Mouse (Mus musculus) ES-E14 (cell line): ENCODE measurements at regions not wholly inside any gene's neighbourhood (a gene's known extent, or its start where the extent isn't known, plus 50 kb on each side); places are given as distances from the start of the nearest gene placed in this dataset.

ENCODE experiments used
- DNase-seq: peaks from one replicate; pipeline ENCODE4 v3.0.0-alpha.2; 2013; ENCODE audit warnings: low read depth, low spot score
- H3K27ac ChIP-seq: 2 replicates; pipeline ENCODE4 v1.5.1; 2012; ENCODE audit warnings: low read depth, mild to moderate bottlenecking, low read length, moderate library complexity, mixed read lengths; ENCODE audit not compliant: poor library complexity, insufficient read depth, severe bottlenecking
- H3K36me3 ChIP-seq: 2 replicates; pipeline ENCODE4 v1.6.1; 2012; ENCODE audit warnings: mild to moderate bottlenecking, low read length, moderate library complexity, mixed read lengths; ENCODE audit not compliant: control insufficient read depth, poor library complexity, insufficient read depth, severe bottlenecking
- H3K4me1 ChIP-seq, 2 experiments: fragments of 150-350 bp in 1 of 2; sonication (generic) in 1 of 2; 2 replicates each; pipeline ENCODE4 v1.6.1; 2012; ENCODE audit warnings: low read length in 2 of 2, mild to moderate bottlenecking in 1 of 2, mixed read lengths in 1 of 2; ENCODE audit not compliant: control insufficient read depth in 2 of 2, insufficient read depth in 2 of 2, poor library complexity in 1 of 2
- H3K4me3 ChIP-seq, 2 experiments: fragments of 150-350 bp in 1 of 2; sonication (generic) in 1 of 2; 2 replicates each; pipeline ENCODE4 v1.5.1; 2012; ENCODE audit warnings: low read length in 2 of 2, low read depth in 1 of 2, mild to moderate bottlenecking in 1 of 2, mixed read lengths in 1 of 2; ENCODE audit not compliant: insufficient read depth in 1 of 2, poor library complexity in 1 of 2, severe bottlenecking in 1 of 2
- H3K9ac ChIP-seq: 2 replicates; pipeline ENCODE4 v1.6.1; 2012; ENCODE audit warnings: low read depth, mild to moderate bottlenecking, low read length, mixed read lengths; ENCODE audit not compliant: poor library complexity, insufficient read depth, severe bottlenecking
- H3K9me3 ChIP-seq: fragments of 150-350 bp; sonication (generic); 2 replicates; pipeline ENCODE4 v1.6.1; 2012; ENCODE audit warnings: low read depth, mild to moderate bottlenecking, low read length; ENCODE audit not compliant: control insufficient read depth, insufficient read depth
- CHD2 ChIP-seq: IDR thresholded peaks from 2 replicates; pipeline ENCODE4 v1.6.1; 2014; ENCODE audit warnings: mild to moderate bottlenecking, low read depth, low read length, inconsistent platforms
- HCFC1 ChIP-seq: IDR thresholded peaks from 2 replicates; pipeline ENCODE4 v1.6.1; 2012; ENCODE audit warnings: low read length, inconsistent platforms, borderline replicate concordance; ENCODE audit not compliant: insufficient read depth
- MAFK ChIP-seq: IDR thresholded peaks from 2 replicates; pipeline ENCODE4 v1.6.1; 2014; ENCODE audit warnings: mild to moderate bottlenecking, low read depth, low read length, inconsistent platforms; ENCODE audit not compliant: insufficient read depth
- ZC3H11A ChIP-seq: IDR thresholded peaks from 2 replicates; pipeline ENCODE4 v1.6.1; 2012; ENCODE audit warnings: low read depth, mild to moderate bottlenecking, inconsistent platforms, low read length, borderline replicate concordance
- ZNF384 ChIP-seq: IDR thresholded peaks from 2 replicates; pipeline ENCODE4 v1.6.1; 2012; ENCODE audit warnings: low read depth, low read length, inconsistent platforms
- in situ Hi-C, 2 experiments: fragments of 600-800 bp; cut with MboI; formaldehyde crosslinking; loops; one replicate each; pipeline ENCODE4 v1.15.1; 2025; ENCODE audit warnings: low sequenced_read_pairs in 2 of 2, inconsistent platforms in 1 of 2; ENCODE audit not compliant: unreplicated experiment in 2 of 2

DNA sequence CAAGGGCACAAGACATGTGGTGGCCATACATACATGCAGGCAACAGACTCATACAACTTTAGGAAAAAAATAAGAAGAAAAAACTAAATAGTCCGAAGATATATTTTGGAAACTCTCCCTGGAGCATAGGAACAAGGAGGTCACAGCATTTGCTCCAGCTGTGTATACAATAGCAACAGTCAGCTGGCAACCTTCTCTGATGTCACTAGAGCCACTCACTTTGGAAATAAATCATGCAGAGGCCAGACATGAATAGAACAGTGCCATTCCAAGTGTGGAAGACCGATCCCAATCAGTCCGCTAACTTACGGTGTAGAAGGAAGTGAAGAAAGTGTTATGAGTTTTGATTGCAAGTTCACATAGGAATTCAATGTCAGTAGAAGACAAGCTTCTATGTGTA lies 132.8 kb downstream of the Lca5 start:
- no peaks in the 10 kb centered on the region for H3K9me3 ChIP-seq
- H3K4me1 ChIP-seq, result peaks cover 0 to 2% of the 10 kb centered on the region in 2 experiments; a peak in 2 of 4 replicates
- H3K9ac ChIP-seq, result no peak overlapping the region
- H3K27ac ChIP-seq, result no peak overlapping the region
- H3K4me3 ChIP-seq, result no peak overlapping the region
- in situ Hi-C loops, result no loop called here
- no peaks in the 10 kb centered on the region for H3K36me3 ChIP-seq
- TF ChIP-seq ZC3H11A, result no peak
- no peak for TF ChIP-seq HCFC1
- TF ChIP-seq CHD2, result no peak
- TF ChIP-seq MAFK, result no peak
- TF ChIP-seq ZNF384, result no peak
- DNase-seq, result no peak

DNA sequence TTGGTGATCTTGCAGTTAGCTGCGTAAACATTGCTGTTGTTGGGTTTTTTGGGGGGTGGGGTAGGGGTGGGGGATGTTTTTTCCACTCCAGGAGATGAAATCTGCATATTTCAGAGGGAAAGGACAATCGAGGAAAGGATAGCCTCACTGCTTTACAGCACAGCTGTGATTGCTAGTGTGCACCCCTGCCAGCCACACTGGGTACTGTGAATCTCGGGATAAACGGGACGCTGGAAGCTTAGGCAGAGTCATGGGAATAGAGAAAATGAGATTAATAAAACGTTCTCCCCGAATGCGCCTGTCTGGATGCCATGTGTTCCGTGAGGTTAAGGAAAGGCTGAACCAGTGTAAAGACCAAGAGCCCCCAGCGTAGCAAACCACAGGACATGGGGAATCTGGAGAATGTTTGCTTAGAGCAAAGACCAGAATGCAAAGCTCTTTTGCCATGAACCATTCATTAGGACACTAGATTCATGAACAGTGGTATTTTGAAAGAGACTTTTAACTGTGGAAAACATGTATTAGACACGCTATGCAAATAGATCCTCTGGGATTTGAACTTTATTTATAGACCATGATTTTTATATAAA lies 133.5 kb downstream of the Lca5 start:
- peaks cover 0 to 2% of the 10 kb centered on the region in 2 experiments; a peak in 2 of 4 replicates for H3K4me1 ChIP-seq
- in situ Hi-C loops, result no loop called here
- no peaks in the 10 kb centered on the region for H3K36me3 ChIP-seq
- H3K9ac ChIP-seq, result no peak overlapping the region
- no peaks in the 10 kb centered on the region for H3K9me3 ChIP-seq
- H3K27ac ChIP-seq, result no peak overlapping the region
- no peak overlapping the region for H3K4me3 ChIP-seq
- TF ChIP-seq ZNF384 (no peak), CHD2 (no peak), HCFC1 (no peak), MAFK (no peak), ZC3H11A (no peak)
- DNase-seq, result no peak

DNA sequence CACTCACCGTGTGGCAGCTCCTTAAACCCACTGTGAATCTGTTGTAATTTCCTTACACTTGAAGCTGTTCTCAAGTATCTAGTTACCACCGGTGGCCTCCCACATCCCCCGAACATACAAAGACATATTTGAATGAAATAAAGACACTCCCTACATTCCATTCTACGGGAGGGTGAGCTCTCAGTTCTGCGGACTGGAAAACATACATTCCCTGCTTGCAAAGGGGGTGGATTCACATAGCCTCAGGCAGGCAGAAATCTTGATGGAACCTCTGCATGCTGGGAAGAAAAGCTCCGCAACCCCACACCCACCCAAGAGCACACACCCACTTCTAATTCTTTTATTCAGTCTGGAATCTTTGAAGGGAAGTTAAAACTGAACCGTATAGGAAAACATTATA lies 136.0 kb downstream of the Lca5 start:
- peak; percentile 43 for DNase-seq
- TF ChIP-seq CHD2 (no peak), ZNF384 (no peak), HCFC1 (no peak), MAFK (no peak), ZC3H11A (no peak)
- Histone ChIP-seq H3K4me1 (peaks cover 0 to 4% of the 10 kb centered on the region in 2 experiments; a peak in 2 of 4 replicates), H3K9me3 (no peaks in the 10 kb centered on the region), H3K27ac (no peak overlapping the region), H3K36me3 (no peaks in the 10 kb centered on the region), H3K4me3 (no peak overlapping the region), H3K9ac (no peak overlapping the region)
- in situ Hi-C loops, result no loop called here

DNA sequence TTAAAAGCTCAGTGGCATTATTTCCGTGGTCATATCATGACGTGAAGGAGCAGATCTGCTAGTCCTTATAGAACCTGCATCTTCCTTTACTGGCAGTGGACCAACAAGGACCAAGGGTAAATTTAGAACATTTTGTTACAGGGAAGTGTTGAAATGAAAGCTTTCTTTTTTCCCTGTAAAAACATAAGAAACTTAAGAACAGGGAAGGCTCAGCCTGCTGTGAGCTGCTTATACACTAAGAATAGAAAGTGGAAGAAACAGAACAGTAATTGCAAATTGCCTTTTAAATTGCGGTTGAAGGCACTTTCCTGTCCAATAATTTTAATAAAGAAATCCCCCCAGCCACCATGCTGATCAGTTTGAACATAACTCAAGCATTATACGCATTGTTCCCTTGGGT lies 140.4 kb downstream of the Lca5 start:
- in situ Hi-C loops, result no loop called here
- TF ChIP-seq ZNF384 (no peak), ZC3H11A (no peak), HCFC1 (no peak), MAFK (no peak), CHD2 (no peak)
- Histone ChIP-seq H3K9ac (no peak overlapping the region), H3K27ac (no peak overlapping the region), H3K36me3 (no peaks in the 10 kb centered on the region), H3K4me1 (peaks cover 5 to 6% of the 10 kb centered on the region in 2 experiments; a peak in 2 of 4 replicates), H3K4me3 (no peak overlapping the region), H3K9me3 (no peaks in the 10 kb centered on the region)
- no peak for DNase-seq
